Mouse (Mus musculus): ENCODE measurements around the gene Smpdl3a. TPM values are rescaled to one million over a fixed set of nuclear protein-coding genes. Genes with fewer than 3 reads are reported as not detected.

Gene Smpdl3a
- total RNA-seq, 2 experiments from 2014 or later = 48.9 to 100 TPM

DNA sequence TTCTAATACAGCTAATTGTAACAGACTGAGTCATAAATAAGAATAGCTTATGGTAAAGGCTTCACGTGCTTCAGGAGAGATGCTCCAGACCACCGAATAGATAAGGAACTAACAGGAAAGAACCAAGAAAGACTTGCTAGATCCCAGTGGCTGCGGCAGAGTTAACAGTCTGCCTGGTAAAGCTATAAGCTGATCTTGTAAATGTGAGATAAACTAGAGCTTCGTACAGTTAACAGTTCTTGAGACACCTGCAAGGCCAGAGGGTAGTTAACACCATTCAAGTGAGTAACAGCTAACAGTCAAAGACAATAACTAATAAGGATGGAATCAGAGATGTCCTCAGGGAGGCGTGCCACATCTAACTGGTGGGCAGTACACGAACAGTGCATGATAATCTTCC, 21.7 kb downstream of the Smpdl3a start:
- peak; percentile 61 for ATAC-seq (replicated peaks; ENCODE audit: poor library complexity)

DNA sequence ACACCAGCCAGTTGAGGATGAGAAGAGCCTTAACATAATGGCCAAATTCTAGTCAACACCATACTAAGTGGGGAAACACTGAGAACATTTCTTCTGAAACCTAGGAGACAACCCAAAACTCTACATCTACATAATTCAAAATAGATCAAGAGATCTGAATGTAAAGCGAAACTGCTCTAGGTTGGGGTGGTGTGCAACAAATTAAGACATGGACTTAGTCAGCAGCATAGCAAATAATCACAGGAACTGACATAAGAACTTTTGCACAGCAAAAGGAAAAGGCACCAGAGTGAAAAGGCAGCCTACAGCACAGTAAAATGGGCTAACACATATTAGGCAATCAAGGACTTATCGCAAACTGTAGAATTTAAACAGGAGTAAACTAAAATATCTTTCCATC, 25.1 kb downstream of the Smpdl3a start:
- ATAC-seq (replicated peaks; ENCODE audit: poor library complexity) = no peak

DNA sequence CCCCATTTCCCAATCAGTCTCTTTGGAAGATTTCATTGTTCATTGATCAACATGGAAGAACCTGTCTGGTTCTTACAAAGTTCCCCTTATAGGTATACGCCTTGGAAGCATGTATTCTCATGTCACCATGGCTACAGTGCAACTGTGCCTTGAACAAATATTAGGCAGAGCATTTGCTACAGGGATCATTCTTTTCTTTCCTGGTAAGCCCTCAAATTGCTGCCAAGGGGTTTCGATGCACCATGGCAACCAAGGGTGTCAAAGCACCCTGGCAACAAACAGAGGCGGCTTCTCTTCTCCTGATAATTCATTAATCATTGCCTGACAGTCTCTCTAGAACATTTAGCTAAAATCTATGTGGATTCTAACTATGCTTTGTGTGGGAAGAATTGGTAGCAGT, 28.3 kb downstream of the Smpdl3a start:
- ATAC-seq (replicated peaks; ENCODE audit: poor library complexity) = no peak

DNA sequence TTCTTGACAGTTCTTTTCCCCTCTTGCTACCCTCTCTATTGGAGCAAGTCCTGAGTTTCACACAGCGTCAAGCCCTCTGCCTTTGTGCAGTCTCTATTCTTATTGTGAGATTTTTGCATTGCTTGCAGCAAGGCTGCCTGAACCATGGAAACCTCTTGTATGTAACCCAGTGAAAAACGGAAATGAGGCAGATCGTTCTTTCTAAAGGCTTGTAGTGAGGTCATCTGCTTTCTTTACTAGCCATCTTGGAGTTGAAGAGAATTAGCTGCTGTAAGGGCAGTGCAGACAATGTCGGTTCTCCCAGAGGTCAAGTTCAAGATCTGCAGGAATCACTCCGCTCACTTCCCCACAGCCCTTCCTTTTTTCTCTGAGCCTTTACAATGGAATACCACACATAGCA, 34.5 kb downstream of the Smpdl3a start:
- ATAC-seq (replicated peaks; ENCODE audit: poor library complexity) = no peak

DNA sequence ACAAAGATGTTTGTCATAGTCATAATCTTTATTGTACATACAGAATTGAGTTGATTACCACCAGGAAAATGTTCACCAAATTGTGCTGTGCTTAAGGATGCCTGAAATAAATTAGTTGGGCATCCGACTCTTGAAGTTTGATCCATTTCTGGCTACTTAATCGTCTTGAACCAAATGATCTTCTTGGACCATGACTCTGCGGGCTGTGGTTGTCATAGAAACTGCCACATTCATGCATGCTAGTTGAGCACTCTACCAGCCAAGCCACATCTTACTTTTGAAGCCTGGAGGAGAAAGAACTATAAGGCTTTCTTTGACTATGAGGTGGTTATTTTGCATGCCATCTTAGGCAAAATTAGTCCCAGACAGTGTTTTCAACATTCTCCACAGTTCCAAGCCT, 35.5 kb downstream of the Smpdl3a start:
- ATAC-seq (replicated peaks; ENCODE audit: poor library complexity) = no peak

DNA sequence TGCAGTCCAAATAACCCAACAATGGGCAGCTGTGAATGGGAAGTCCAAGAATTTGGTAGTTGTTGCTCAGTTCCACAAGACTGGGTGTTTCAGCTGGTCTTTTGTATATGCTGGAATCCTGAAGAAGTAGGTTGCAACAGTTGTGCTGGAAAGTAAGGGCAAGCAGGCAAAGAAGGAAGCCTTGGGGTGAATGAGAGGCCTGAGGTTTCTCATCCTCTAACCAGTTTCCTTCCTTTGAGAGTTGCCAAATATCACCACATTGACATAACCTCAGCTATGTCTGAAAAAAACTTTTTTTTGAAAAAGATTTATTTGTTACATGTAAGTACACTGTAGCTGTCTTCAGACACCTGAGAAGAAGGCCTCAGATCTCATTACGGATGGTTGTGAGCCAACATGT, 41.0 kb downstream of the Smpdl3a start:
- peak; percentile 98 for ATAC-seq (replicated peaks; ENCODE audit: poor library complexity)

DNA sequence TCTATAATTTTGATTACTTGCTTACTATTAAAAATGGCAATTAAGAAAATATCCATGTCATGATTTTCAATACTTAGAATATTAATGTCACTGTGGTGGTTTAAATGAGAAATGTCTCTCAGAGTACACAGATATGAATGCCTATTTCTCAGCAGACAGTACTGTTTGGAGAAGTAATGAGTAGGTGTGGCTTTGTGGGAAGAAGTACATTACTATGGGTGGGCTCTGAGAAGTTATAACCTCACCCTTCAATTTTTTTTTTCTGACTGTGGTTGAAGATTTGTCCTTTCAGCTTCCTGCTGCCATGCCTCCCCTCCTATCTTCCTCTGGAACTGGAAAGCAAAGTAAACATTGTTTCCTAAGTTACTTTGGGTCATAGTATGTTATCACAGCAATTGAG, 41.8 kb downstream of the Smpdl3a start:
- peak; percentile 70 for ATAC-seq (replicated peaks; ENCODE audit: poor library complexity)

DNA sequence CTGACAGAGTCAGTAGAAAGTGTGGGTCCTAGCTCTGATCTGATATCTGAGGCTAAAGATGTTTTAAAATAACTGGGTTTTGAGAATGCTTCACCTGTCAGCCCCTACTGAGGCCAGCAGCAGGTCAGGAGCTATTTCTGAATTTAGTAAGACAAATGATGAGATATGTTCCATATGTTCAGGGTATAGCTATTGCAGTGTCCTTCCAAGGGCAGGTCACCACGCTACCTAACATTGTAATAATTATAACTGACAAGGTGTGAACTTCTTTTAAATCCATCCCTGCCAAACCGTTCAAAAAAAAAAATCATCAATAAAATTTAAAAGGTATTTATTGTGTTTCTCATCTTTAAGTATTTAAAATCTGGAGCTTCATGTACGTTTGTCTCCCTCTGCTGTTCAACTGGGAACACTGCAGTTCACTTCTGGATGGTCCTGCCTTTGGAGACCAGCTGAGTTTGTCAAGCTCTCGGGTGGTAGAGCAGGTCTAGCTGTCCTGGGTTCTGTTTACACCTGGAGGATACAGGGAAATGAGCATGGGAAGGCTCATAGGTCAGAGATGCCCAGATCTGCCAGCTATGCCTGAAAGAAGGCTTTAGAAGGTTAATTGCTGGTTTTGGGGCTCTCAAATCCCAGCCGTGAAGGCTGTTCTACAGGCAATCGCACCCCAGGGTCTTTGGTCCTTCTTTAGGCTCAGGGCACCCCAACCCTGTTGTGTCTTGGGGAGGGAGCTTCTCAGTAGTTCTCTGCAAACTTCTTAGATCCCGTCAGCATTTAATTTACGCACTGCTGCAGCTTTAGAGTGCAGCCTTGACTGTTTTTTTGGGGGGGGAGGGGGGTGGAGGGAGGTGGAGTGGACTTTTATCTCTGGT, 47.7 kb downstream of the Smpdl3a start:
- peak; percentile 99 for ATAC-seq (replicated peaks; ENCODE audit: poor library complexity)

DNA sequence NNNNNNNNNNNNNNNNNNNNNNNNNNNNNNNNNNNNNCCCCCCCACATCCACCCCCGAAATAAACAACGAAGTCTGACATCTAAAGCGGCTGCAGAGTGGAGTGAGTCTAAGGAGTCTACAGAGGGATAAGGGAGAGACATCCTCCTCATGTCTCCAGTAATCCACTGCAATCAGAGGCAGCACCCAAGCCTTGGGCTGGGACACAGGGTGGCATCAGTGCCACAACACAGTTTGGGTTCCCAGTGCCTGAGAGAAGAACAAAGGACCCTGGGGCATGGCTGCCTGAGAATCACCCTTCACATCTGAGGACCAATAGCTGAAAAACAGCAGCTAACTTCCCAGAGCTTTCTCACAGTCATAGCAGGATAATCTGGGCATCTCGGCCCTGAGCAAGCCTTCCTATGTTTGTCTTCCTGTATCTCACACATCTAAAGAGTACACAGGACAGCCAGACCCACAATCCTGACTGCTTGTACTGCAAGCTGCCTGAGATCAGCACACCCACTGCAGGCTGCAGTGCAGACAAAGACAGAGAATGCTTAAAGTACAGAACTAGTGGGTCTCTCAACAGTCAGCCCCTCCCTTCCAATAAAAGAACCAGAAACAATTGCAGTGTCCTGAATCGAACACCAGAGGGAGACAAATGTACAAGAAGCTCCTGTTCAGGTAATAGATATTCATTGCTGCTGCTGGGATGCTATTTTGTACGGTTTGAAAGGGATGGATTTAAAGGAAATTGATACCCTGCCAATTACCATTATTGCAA, 54.0 kb downstream of the Smpdl3a start:
- peak; percentile 75 for ATAC-seq (replicated peaks; ENCODE audit: poor library complexity)

Other genes starting within 250 kb of the Smpdl3a start
- 22.1 and 23.6 TPM in 2 replicates for gene Pkib, start 162.4 kb upstream of the Smpdl3a start, total RNA-seq (2015)
- gene Pkib, start 162.4 kb upstream of the Smpdl3a start, total RNA-seq (2017) = 12.7 and 14.4 TPM in 2 replicates
- not detected in 2 replicates for gene Fabp7, start 9.5 kb upstream of the Smpdl3a start, total RNA-seq (2015)
- gene Fabp7, start 9.5 kb upstream of the Smpdl3a start, total RNA-seq (2017) = not detected in 2 replicates

Measured in megakaryocyte progenitor cell, adult 5-6 weeks (primary cell).